Mouse (Mus musculus): ENCODE results near the gene Pacsin1. TPM values are rescaled to one million over a fixed set of nuclear protein-coding genes. Genes with fewer than 3 reads are reported as not detected.

Pacsin1 gene
- polyA plus RNA-seq, 1 experiment from 2014 or later: 1.5 TPM

DNA sequence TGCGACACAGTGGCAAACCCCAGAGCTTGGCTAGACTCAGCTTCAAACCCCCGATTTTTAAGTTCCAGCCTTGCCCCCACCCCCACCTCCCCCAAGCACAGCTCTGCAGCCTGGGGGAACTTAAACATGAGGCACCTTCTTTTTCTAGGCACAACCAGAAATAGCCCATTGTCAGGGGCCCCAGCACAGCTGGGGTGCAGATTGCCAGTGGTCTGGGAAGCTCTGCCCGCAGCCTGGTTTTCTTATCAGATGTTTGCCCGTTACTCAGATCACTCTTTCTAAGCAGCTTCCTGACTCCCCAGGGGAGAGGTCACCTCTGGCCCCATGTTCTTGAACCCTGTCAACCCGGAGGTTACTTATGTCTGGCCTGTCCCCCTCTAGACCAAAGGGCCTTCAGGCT lies 1.1 kb downstream of the Pacsin1 start:
- no peaks in the 10 kb centered on the region for H3K9me3 ChIP-seq (replicated peaks)
- H3K4me3 ChIP-seq (replicated peaks): 0 out of 2 replicates have a peak overlapping the region, but pooled peaks have one; percentile 51
- H3K27me3 ChIP-seq: peaks cover 46% of the 10 kb centered on the region
- H3K27ac ChIP-seq: no peak overlapping the region
- no peak overlapping the region for H3K9ac ChIP-seq
- no peaks in the 10 kb centered on the region for H3K36me3 ChIP-seq
- ATAC-seq (replicated peaks; ENCODE audit: low FRiP score): no peak
- peak overlapping the region; percentile 90; the same call in 1 of the 2 replicates for H3K4me2 ChIP-seq
- H3K4me1 ChIP-seq: peaks cover 19% of the 10 kb centered on the region
- 11% methylated on average over 5 of the region's 5 CpGs for WGBS

DNA sequence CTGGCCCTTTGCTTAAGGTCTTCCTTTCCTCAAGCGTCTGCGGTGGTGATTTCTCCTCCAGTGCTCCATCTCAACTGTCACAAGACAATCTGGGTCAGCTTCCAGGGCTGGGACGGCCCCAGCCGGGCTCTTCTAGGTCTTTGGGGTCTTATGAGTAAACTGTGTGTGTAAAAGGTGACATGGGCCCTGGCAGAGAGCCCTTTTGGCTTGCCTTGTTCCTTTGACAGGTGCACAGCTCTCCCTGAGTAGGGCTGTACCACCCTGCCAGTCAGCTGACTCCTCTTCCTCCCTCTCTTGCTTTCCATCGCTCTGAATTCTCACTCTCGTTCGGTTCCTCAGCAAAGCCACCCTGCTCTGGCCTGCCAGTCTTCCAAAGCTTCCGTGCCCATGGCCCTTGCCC lies 1.8 kb downstream of the Pacsin1 start:
- Histone ChIP-seq H3K36me3 (no peaks in the 10 kb centered on the region), H3K9ac (no peak overlapping the region), H3K4me3 (replicated peaks) (no peak overlapping the region), H3K4me2 (no peak overlapping the region), H3K4me1 (peaks cover 19% of the 10 kb centered on the region), H3K27ac (no peak overlapping the region), H3K27me3 (peaks cover 46% of the 10 kb centered on the region), H3K9me3 (replicated peaks) (no peaks in the 10 kb centered on the region)
- no peak for ATAC-seq (replicated peaks; ENCODE audit: low FRiP score)
- WGBS: 66% methylated on average over 8 of the region's 8 CpGs

DNA sequence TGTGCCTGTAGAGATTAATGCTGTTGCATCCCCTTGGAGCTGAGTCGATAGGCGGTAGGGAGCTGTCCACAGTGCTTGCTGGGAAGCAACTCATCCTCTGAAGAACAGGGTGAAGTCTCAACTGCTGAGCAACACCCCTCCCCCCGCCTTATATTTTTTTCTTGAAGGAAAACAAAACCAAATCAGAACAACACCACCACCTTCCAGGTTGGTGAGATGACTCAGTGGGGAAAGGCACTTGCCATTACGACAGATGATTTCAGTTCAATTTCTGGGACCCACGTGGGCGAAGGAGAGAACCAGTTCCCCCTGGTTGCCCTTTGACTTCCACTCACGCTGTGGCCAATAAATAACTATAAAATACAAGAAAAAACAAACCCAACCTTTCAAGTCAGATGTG lies 3.5 kb downstream of the Pacsin1 start:
- 57% methylated on average over 7 of the region's 7 CpGs for WGBS
- peaks cover 40% of the 10 kb centered on the region for H3K27me3 ChIP-seq
- H3K9me3 ChIP-seq (replicated peaks): no peaks in the 10 kb centered on the region
- peaks cover 19% of the 10 kb centered on the region for H3K4me1 ChIP-seq
- no peaks in the 10 kb centered on the region for H3K36me3 ChIP-seq
- H3K9ac ChIP-seq: no peak overlapping the region
- no peak for ATAC-seq (replicated peaks; ENCODE audit: low FRiP score)
- no peak overlapping the region for H3K4me3 ChIP-seq (replicated peaks)
- H3K27ac ChIP-seq: no peak overlapping the region
- no peak overlapping the region for H3K4me2 ChIP-seq

DNA sequence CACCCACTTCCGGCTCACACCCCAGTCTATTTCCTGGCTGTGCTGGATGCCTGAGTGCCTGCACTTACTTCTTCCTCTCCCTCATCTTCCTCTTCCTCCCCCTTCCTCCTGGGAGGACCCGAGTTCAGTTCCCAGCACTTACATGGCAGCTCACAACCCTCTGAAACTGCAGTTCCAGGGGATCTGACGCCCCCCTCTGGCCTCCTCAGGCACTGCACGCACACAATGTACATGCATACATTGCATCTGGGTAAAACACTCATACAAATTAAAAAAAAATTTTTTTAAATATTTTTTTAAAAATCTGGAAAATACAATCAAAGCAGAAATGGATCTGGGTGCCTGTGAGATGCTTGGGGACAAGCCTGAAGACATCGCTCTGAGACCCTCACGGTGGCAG lies 16.4 kb downstream of the Pacsin1 start:
- H3K9me3 ChIP-seq (replicated peaks): no peaks in the 10 kb centered on the region
- H3K4me3 ChIP-seq (replicated peaks): no peak overlapping the region
- 82% methylated on average over 6 of the region's 6 CpGs for WGBS
- H3K27ac ChIP-seq: no peak overlapping the region
- H3K27me3 ChIP-seq: no peaks in the 10 kb centered on the region
- no peak overlapping the region for H3K4me2 ChIP-seq
- H3K9ac ChIP-seq: no peak overlapping the region
- H3K36me3 ChIP-seq: no peaks in the 10 kb centered on the region
- no peak for ATAC-seq (replicated peaks; ENCODE audit: low FRiP score)
- H3K4me1 ChIP-seq: no peaks in the 10 kb centered on the region

DNA sequence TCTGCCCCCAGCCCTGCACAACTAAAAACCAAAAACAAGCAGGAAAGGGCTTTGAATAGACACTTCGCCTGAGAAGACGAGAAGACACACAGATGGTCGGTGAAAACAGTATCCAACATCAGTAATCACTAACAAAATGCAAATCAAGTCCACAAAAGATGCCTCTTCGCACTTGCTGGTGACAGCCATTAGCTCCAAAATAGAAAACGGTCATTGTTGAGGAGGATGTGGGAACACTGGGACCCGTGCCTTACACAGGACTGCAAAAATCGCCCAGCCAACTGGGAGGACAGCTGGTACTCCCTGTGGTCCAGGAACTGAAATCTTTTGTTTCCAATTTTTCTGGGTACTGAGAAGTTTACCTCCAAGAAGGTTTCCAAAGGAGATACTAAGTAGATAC lies 18.6 kb downstream of the Pacsin1 start:
- 90% methylated on average over 7 of the region's 7 CpGs for WGBS
- peaks cover 4% of the 10 kb centered on the region for H3K4me1 ChIP-seq
- H3K9me3 ChIP-seq (replicated peaks): no peaks in the 10 kb centered on the region
- H3K27ac ChIP-seq: no peak overlapping the region
- H3K36me3 ChIP-seq: no peaks in the 10 kb centered on the region
- H3K4me2 ChIP-seq: no peak overlapping the region
- H3K4me3 ChIP-seq (replicated peaks): no peak overlapping the region
- H3K9ac ChIP-seq: no peak overlapping the region
- no peaks in the 10 kb centered on the region for H3K27me3 ChIP-seq
- no peak for ATAC-seq (replicated peaks; ENCODE audit: low FRiP score)

DNA sequence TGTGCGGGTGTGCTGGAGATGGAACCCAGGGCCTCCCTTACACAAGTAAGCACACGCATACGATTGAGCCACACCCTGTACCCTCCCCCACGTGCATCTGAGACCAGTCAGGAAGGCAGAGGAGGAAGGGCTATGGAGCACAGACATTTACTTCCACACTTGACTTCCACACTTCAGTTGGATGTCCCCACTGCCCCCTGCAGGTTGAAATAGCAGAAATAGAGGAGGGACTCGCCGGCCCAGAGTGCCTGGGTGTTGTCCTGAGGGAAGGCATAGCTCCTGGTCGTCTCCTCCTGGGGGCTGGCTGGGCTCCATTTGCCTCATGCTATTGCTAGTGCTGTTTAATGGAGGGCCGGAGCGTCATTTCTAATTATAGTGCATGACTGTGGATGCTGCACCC lies 20.1 kb downstream of the Pacsin1 start:
- H3K27me3 ChIP-seq: no peaks in the 10 kb centered on the region
- no peak overlapping the region for H3K4me2 ChIP-seq
- ATAC-seq (replicated peaks; ENCODE audit: low FRiP score): no peak
- no peak overlapping the region for H3K27ac ChIP-seq
- H3K36me3 ChIP-seq: no peaks in the 10 kb centered on the region
- WGBS: 51% methylated on average over 9 of the region's 9 CpGs
- H3K4me1 ChIP-seq: peaks cover 13% of the 10 kb centered on the region
- no peaks in the 10 kb centered on the region for H3K9me3 ChIP-seq (replicated peaks)
- H3K9ac ChIP-seq: no peak overlapping the region
- H3K4me3 ChIP-seq (replicated peaks): no peak overlapping the region

DNA sequence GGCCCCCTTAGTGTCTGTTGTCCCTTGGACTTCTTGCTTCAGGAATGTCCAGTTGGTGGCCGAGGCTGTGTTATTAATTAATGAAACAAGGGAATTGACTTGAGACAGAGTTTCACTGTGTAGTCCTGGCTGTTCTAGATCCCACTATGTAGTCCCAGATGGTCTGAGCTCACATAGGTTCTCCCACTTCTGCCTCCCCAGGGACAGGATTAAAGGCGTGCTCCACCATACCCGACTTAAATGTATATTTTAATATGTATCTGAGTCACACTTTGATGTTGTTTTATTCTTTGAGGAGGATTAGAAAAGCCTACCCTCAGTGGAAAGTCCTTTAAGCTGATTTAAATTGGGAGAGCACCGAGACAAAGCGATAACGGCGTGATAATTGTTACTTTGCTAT lies 21.0 kb downstream of the Pacsin1 start:
- Histone ChIP-seq H3K36me3 (no peaks in the 10 kb centered on the region), H3K27me3 (no peaks in the 10 kb centered on the region), H3K4me1 (peaks cover 13% of the 10 kb centered on the region), H3K27ac (no peak overlapping the region), H3K4me3 (replicated peaks) (no peak overlapping the region), H3K9me3 (replicated peaks) (no peaks in the 10 kb centered on the region), H3K9ac (no peak overlapping the region), H3K4me2 (no peak overlapping the region)
- ATAC-seq (replicated peaks; ENCODE audit: low FRiP score): no peak
- 75% methylated on average over 7 of the region's 7 CpGs for WGBS

DNA sequence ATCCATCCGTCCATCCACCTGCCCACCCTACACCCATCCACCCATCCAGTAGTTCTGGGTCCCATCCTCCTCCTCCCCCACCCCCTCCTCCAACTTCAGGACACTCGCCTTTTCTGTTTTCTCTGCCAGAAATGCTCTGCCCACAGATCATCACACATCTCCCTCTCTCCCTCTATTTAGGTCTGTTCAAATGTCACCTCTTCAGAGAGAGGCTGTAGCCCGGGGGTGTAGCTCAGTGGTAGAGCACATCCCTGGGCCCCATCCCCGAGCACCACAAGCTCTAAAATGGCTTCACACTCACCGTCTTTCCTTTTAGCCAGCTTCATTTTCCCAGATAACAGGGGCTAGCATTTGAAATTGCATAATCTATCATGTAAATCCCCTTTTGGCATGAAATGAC lies 22.4 kb downstream of the Pacsin1 start:
- Histone ChIP-seq H3K4me3 (replicated peaks) (no peak overlapping the region), H3K27ac (no peak overlapping the region), H3K9ac (no peak overlapping the region), H3K36me3 (no peaks in the 10 kb centered on the region), H3K4me2 (no peak overlapping the region), H3K4me1 (peaks cover 13% of the 10 kb centered on the region), H3K27me3 (no peaks in the 10 kb centered on the region), H3K9me3 (replicated peaks) (no peaks in the 10 kb centered on the region)
- no peak for ATAC-seq (replicated peaks; ENCODE audit: low FRiP score)
- 89% methylated on average over 5 of the region's 5 CpGs for WGBS

DNA sequence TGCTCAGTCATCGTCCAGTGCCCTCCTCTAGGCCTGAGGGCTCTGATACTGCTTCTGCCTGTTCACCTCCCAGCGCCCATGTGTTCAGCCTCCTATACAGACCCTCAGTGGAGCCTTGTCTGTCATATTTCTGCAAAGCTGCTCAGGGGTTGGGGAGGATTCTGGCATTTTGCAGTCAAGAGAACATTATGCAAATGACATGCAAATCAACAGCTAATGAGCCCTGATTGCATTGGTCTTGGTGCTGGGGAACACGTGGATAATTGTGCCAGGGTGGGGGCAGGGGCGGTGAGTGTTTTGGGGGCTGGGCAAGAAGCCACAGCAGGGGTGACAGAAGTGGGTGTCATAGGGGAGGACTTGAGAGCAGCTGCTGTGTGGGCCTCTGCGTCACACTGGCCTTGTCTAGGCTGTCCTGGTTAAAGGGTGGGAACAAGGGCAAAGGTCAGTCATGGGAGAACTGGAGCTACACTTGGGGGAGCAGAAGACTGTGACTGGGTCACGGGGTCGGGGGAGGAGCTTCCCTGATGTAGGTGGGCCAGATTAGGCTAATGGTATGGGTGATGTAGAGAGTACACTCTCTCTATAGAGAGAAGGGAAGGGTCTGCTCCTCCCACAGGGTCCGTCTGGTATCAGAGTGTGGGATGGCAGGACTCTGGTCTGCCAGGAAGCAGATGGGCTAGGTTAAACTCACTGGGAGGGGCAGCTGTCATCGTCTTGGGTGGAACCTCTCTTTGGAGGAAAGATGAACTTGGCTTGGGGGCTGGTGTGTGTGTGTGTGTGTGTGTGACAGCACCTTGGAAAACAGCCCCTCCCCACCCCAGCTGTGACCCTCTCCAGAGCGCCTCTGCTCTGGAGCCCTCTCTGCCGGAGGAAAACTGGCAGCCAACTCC lies 23.9 kb downstream of the Pacsin1 start:
- WGBS: 31% methylated on average over 11 of the region's 11 CpGs
- H3K4me3 ChIP-seq (replicated peaks): no peak overlapping the region
- ATAC-seq (replicated peaks; ENCODE audit: low FRiP score): 0 out of 2 replicates have a peak, but pooled peaks have one; percentile 36
- H3K9ac ChIP-seq: no peak overlapping the region
- no peak overlapping the region for H3K27ac ChIP-seq
- H3K9me3 ChIP-seq (replicated peaks): no peaks in the 10 kb centered on the region
- H3K4me1 ChIP-seq: peaks cover 13% of the 10 kb centered on the region
- H3K36me3 ChIP-seq: no peaks in the 10 kb centered on the region
- no peak overlapping the region for H3K4me2 ChIP-seq
- peaks cover 11% of the 10 kb centered on the region for H3K27me3 ChIP-seq

DNA sequence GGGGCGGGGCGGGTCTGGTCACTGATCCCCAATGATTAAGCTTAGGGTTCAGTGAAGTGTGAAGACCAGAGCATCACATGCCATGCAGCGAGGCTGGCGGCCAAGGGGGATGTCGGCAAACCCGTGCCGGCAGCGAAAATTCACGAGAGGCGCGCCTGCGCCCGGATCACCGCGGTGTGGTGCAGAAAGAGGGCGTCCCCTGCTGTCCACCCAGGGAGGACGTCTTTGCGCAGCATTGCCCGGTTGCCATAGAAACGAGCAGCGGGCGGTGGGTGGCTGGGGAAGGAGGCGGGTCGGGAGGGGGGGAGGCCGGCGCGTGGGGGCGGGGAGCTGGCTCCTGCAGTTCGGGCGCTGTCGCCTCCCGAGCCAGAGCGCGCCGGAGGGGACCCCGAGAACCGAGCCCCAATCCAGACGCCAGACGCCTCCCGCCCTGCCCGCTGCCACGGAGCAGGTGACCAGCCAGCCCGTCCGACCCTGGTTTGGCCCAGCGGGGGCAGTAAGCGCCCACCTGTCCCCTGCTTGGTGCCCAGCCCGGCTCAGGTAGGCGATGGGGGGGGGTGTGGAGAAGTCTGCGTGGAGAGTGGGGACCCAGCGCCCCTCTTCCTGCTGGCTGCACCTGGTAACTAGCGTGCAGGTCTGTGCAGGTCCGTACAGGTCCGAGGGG lies 29.7 kb downstream of the Pacsin1 start:
- no peaks in the 10 kb centered on the region for H3K9me3 ChIP-seq (replicated peaks)
- H3K4me3 ChIP-seq (replicated peaks): peak overlapping the region; percentile 50
- peak; percentile 44; the same call in 1 of the 2 replicates for ATAC-seq (replicated peaks; ENCODE audit: low FRiP score)
- H3K4me2 ChIP-seq: peak overlapping the region; percentile 96
- WGBS: 1% methylated on average over 48 of the region's 53 CpGs
- H3K36me3 ChIP-seq: no peaks in the 10 kb centered on the region
- peaks cover 57% of the 10 kb centered on the region for H3K27me3 ChIP-seq
- H3K4me1 ChIP-seq: peaks cover 15% of the 10 kb centered on the region
- peak overlapping the region; percentile 43 for H3K9ac ChIP-seq
- H3K27ac ChIP-seq: no peak overlapping the region

DNA sequence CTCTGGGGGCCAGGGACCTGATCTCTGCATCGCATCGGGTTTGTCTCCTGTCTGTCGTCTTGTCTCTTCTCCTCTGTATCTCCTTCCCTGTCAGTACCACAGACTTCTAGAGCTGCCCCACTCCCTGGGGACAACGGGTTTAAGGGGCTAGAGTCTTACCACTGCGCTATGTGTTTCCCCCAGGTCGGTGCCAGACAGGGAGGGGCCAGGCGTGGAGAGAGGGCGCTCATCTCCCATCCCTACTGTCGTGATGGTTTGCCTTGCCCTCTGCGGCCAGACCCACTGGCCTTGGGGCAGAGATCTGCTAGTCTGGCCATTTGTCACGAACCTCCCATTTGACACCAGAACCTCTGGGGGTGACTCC lies 30.2 kb downstream of the Pacsin1 start:
- peak overlapping the region; percentile 96 for H3K4me2 ChIP-seq
- H3K36me3 ChIP-seq: no peaks in the 10 kb centered on the region
- no peak overlapping the region for H3K9ac ChIP-seq
- peaks cover 57% of the 10 kb centered on the region for H3K27me3 ChIP-seq
- 1% methylated on average over 11 of the region's 11 CpGs for WGBS
- ATAC-seq (replicated peaks; ENCODE audit: low FRiP score): peak; percentile 26; the same call in 1 of the 2 replicates
- H3K27ac ChIP-seq: no peak overlapping the region
- no peaks in the 10 kb centered on the region for H3K9me3 ChIP-seq (replicated peaks)
- H3K4me1 ChIP-seq: peaks cover 15% of the 10 kb centered on the region
- H3K4me3 ChIP-seq (replicated peaks): peak overlapping the region; percentile 50

DNA sequence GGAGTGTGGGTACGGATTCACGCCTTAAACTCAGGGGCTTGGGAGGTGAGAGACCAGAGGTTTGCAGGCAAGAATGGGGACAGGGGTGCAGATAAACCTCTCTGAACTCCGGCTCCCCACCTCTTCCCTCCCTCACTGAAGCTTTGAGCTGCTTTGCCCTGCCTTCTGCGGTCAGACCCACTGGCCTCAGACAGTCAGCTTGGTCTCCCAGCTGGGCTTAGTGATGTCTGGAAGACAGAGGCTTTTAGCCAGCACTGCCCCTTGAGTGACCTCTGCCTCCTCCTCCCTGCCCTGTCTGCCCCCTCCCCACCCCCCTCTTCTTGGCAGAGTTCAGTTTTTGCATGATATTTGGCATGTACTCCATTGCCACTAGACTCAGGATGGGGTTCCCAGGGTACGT lies 31.1 kb downstream of the Pacsin1 start:
- no peak overlapping the region for H3K9ac ChIP-seq
- no peaks in the 10 kb centered on the region for H3K36me3 ChIP-seq
- no peak overlapping the region for H3K27ac ChIP-seq
- 53% methylated on average over 5 of the region's 5 CpGs for WGBS
- H3K4me1 ChIP-seq: peaks cover 19% of the 10 kb centered on the region
- no peak for ATAC-seq (replicated peaks; ENCODE audit: low FRiP score)
- H3K4me3 ChIP-seq (replicated peaks): no peak overlapping the region
- no peaks in the 10 kb centered on the region for H3K9me3 ChIP-seq (replicated peaks)
- H3K4me2 ChIP-seq: no peak overlapping the region
- peaks cover 57% of the 10 kb centered on the region for H3K27me3 ChIP-seq
